ENCODE assay signal across 17 mouse cellular contexts in the genomic region with DNA sequence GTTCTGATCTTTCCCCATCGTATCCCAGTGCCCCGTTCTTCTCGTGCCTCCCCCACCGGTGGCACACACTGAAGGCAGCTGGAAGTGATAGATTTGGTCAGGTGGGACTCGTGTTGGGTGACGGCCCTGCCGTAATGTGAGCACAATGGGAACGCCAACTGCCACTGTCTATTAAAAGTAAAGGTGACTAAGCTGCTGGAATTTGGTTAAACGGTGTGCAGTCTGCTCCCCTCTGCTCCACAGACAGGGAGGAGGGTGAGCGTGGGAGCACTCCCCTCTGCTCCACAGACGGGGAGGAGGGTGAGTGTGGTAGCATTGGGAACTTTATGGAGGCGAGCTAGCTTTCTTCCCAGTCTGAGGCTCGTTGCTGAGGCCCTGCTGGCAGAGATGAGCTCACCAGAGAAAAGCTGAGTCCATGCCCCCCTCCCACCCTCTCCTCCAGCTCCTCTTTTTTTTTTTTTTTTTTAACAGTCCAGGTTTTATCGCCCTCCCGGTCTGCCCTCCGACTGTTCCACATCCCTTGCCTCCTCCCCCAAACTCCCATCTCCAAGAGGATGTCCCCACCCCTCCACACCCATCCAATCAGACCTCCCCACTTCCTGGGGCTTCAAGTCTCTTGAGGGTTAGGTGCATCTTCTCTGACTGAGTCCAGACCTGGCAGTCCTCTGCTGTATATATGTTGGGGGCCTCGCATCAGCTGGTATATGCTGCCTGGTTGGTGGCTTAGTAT. TPM values are rescaled to one million over a fixed set of nuclear protein-coding genes. Genes with fewer than 3 reads are reported as not detected.
DNase-seq lines count a peak whose midpoint lies in the region; ATAC-seq and TF ChIP-seq lines count a peak whose summit lies in the region.
"Had no signal": no experiment of that assay in that cellular context is flagged by ENCODE, and none has a peak within 500 bp of the region (broad histone marks: within the 10 kb centered on the region; RNA-seq: fewer than 3 reads in every experiment).

No protein-coding gene starts in this region.

- H3K9me3 ChIP-seq in kidney, postnatal 0 days (replicated peaks; ENCODE audit: low read length): no peaks in the 10 kb centered on the region
- no peaks in the 10 kb centered on the region for H3K9me3 ChIP-seq in embryonic facial prominence, embryonic 10.5 days
- H3K9me3 ChIP-seq in forebrain, embryonic 12.5 days: no peaks in the 10 kb centered on the region
- H3K9me3 ChIP-seq: liver, embryonic 15.5 days; midbrain, embryonic 15.5 days had no signal

- H3K36me3 ChIP-seq in kidney, postnatal 0 days (ENCODE audit: insufficient read depth, low read length): peaks cover 8% of the 10 kb centered on the region; the same call in 1 of the 2 replicates
- H3K36me3 ChIP-seq in embryonic facial prominence, embryonic 10.5 days (replicated peaks): peaks cover 40% of the 10 kb centered on the region
- peaks cover 18% of the 10 kb centered on the region for H3K36me3 ChIP-seq in myocyte (ENCODE audit: control insufficient read depth, insufficient read depth)
- H3K36me3 ChIP-seq in forebrain, embryonic 12.5 days (replicated peaks): peaks cover 24% of the 10 kb centered on the region

- no peak overlapping the region for H3K27ac ChIP-seq in kidney, postnatal 0 days
- no peak overlapping the region for H3K27ac ChIP-seq in embryonic facial prominence, embryonic 10.5 days (replicated peaks)
- H3K27ac ChIP-seq in forebrain, embryonic 12.5 days: no peak overlapping the region
- H3K27ac ChIP-seq: liver, embryonic 15.5 days; midbrain, embryonic 15.5 days had no signal

- peak overlapping the region; percentile 24 for H3ac ChIP-seq in myocyte (ENCODE audit: control insufficient read depth, insufficient read length)

- peaks cover 14% of the 10 kb centered on the region for H3K79me2 ChIP-seq in myocyte (ENCODE audit: control insufficient read depth, insufficient read depth)

- TF ChIP-seq POLR2A in myocyte (IDR thresholded peaks at IDR 0.05; ENCODE audit: insufficient read length, low read depth): peak; percentile 55

- TF ChIP-seq CTCF in kidney, postnatal 0 days (IDR thresholded peaks at IDR 0.05; ENCODE audit: low read depth): no peak

- DNase-seq in kidney, postnatal 0 days (ENCODE audit: low spot score): no peak
- DNase-seq in kidney, adult 18-20 months: no peak
- DNase-seq in right cerebral cortex, adult 2 months (ENCODE audit: low spot score in 2 of 2): peak; percentile 50 to 52
- DNase-seq in right cerebral cortex, postnatal 14 days: no peak
- DNase-seq in embryonic facial prominence, embryonic 10.5 days (ENCODE audit: low spot score): peak; percentile 18
- DNase-seq in lung, postnatal 4 days: no peak
- DNase-seq: adrenal gland, postnatal 10 days; cerebellum, adult 9-11 months; heart, adult 18-20 months; heart, postnatal 10 days; kidney, adult 2 months had no signal

- H3K9ac ChIP-seq in kidney, postnatal 0 days (ENCODE audit: low read depth, low read length): 0 out of 2 replicates have a peak overlapping the region, but pooled peaks have one; percentile 8
- no peak overlapping the region for H3K9ac ChIP-seq in forebrain, embryonic 12.5 days
- H3K9ac ChIP-seq: liver, embryonic 15.5 days; midbrain, embryonic 15.5 days had no signal

- no peaks in the 10 kb centered on the region for H3K27me3 ChIP-seq in kidney, postnatal 0 days (ENCODE audit: insufficient read depth, low read length)
- H3K27me3 ChIP-seq in embryonic facial prominence, embryonic 10.5 days (replicated peaks; ENCODE audit: low read depth, poor library complexity, severe bottlenecking): no peaks in the 10 kb centered on the region
- H3K27me3 ChIP-seq in myocyte (ENCODE audit: control insufficient read depth, insufficient read depth, insufficient read length): no peaks in the 10 kb centered on the region
- H3K27me3 ChIP-seq in forebrain, embryonic 12.5 days: no peaks in the 10 kb centered on the region
- H3K27me3 ChIP-seq: liver, embryonic 15.5 days; midbrain, embryonic 15.5 days had no signal

- no peaks in the 10 kb centered on the region for H3K4me1 ChIP-seq in kidney, postnatal 0 days (replicated peaks; ENCODE audit: insufficient read depth, low read length)
- H3K4me1 ChIP-seq in embryonic facial prominence, embryonic 10.5 days: peaks cover 6% of the 10 kb centered on the region; the same call in 1 of the 2 replicates
- 0 out of 2 replicates have a peak, but pooled peaks cover 3% of the 10 kb centered on the region for H3K4me1 ChIP-seq in forebrain, embryonic 12.5 days
- H3K4me1 ChIP-seq: midbrain, embryonic 15.5 days had no signal

- H3K4me2 ChIP-seq in kidney, postnatal 0 days (ENCODE audit: low read length): no peak overlapping the region
- peak overlapping the region; percentile 68 for H3K4me2 ChIP-seq in myocyte (ENCODE audit: low read depth)
- no peak overlapping the region for H3K4me2 ChIP-seq in forebrain, embryonic 12.5 days
- H3K4me2 ChIP-seq: liver, embryonic 15.5 days; midbrain, embryonic 15.5 days had no signal

- ATAC-seq in kidney, postnatal 0 days (replicated peaks; ENCODE audit: low FRiP score, low read depth): no peak
- ATAC-seq in forebrain, embryonic 12.5 days (ENCODE audit: low FRiP score): no peak
- ATAC-seq: forebrain, embryonic 16.5 days; hindbrain, embryonic 16.5 days; midbrain, embryonic 15.5 days had no signal

- WGBS in kidney, postnatal 0 days: 32% methylated on average over 17 of the region's 17 CpGs
- WGBS in embryonic facial prominence, embryonic 10.5 days: 58% methylated on average over 17 of the region's 17 CpGs
- WGBS in forebrain, embryonic 12.5 days: 68% methylated on average over 17 of the region's 17 CpGs

- no peak overlapping the region for H3K4me3 ChIP-seq in kidney, postnatal 0 days (replicated peaks; ENCODE audit: low read depth, low read length)
- H3K4me3 ChIP-seq in embryonic facial prominence, embryonic 10.5 days: no peak overlapping the region
- H3K4me3 ChIP-seq in myocyte: peak overlapping the region; percentile 11
- H3K4me3 ChIP-seq in forebrain, embryonic 12.5 days (replicated peaks): no peak overlapping the region
- H3K4me3 ChIP-seq: liver, embryonic 15.5 days; midbrain, embryonic 15.5 days had no signal

TF ChIP-seq in myocyte, 11 proteins besides CTCF, POLR2A, EP300 and RAD21:
- TF ChIP-seq E2F4 (IDR thresholded peaks at IDR 0.05; ENCODE audit: insufficient read depth) (no peak), MYOG (IDR thresholded peaks at IDR 0.05; ENCODE audit: control insufficient read depth in 1 of 3, insufficient read depth in 1 of 3, insufficient read length in 2 of 3, low read depth in 2 of 3) (peak; percentile 84 to 94 (median 85)), TCF3 (IDR thresholded peaks at IDR 0.05; ENCODE audit: insufficient read length, low read depth) (peak; percentile 78), USF1 (IDR thresholded peaks at IDR 0.05; ENCODE audit: low read depth) (no peak), POLR2AphosphoS2 (IDR thresholded peaks at IDR 0.05; ENCODE audit: insufficient read length, low read depth) (no peak), MAX (IDR thresholded peaks at IDR 0.05; ENCODE audit: low read depth) (no peak), CEBPB (IDR thresholded peaks at IDR 0.05; ENCODE audit: insufficient read depth, poor library complexity, severe bottlenecking) (no peak), SRF (IDR thresholded peaks at IDR 0.05; ENCODE audit: control insufficient read depth, insufficient read length, low read depth) (no peak), TCF12 (IDR thresholded peaks at IDR 0.05; ENCODE audit: insufficient read depth, poor library complexity, severe bottlenecking) (peak; percentile 79), MYOD1 (IDR thresholded peaks at IDR 0.05; ENCODE audit: control insufficient read depth in 1 of 3, insufficient read length in 2 of 3, low read depth in 2 of 3) (peak; percentile 95 to 99 (median 98)), REST (IDR thresholded peaks at IDR 0.05; ENCODE audit: insufficient read depth, insufficient read length) (no peak)

RNA-seq across cellular contexts. Expression of a gene that starts 10.5 kb away (rescaled TPM):
- polyA plus RNA-seq in kidney, postnatal 0 days (2015; fragmentation: Nextera tagmentation; extraction: Ambion mirVana): 1,400 and 1,543 TPM in 2 replicates
- polyA plus RNA-seq in embryonic facial prominence, embryonic 10.5 days (2016; fragmentation: Nextera tagmentation; extraction: Ambion mirVana): 832 and 862 TPM in 2 replicates
- 6,214 TPM for polyA plus RNA-seq in myocyte (2012; fragmentation: generic; extraction: Trizol)
- 955 and 986 TPM in 2 replicates for polyA plus RNA-seq in forebrain, embryonic 12.5 days (2016; fragmentation: Nextera tagmentation; extraction: Ambion mirVana)

Comparison
In these comparisons a context has a peak if more than half of its experiments do, and no peak if none do; other contexts are left out.
1. DNase-seq: peak in right cerebral cortex, adult 2 months (2 of 2) and embryonic facial prominence, embryonic 10.5 days (single experiment); none in kidney, postnatal 0 days (single experiment), kidney, adult 18-20 months (single experiment), right cerebral cortex, postnatal 14 days (single experiment) and lung, postnatal 4 days (0 of 2).